Mouse (Mus musculus) midbrain, embryonic 11.5 days (tissue): Measurements from ENCODE around the gene Wdr4. TPM values are rescaled to one million over a fixed set of nuclear protein-coding genes. Genes with fewer than 3 reads are reported as not detected.

Experiments used
- ATAC-seq: fragments of 200-750 bp; cut with Nextera tagmentation; 2 replicates; pipeline ENCODE4 v1.8.0; 2017; ENCODE audit warnings: moderate TSS enrichment, moderate library complexity; ENCODE audit not compliant: low FRiP score
- DNase-seq: peaks from one replicate; pipeline ENCODE4 v3.0.0; 2015; ENCODE audit warnings: low spot score; ENCODE audit errors: missing footprints
- H3K27ac ChIP-seq: fragments of 300-500 bp; sonication (generic); 2 replicates; pipeline ENCODE4 v1.5.1; 2014; ENCODE audit warnings: low read depth, low read length
- H3K27me3 ChIP-seq: fragments of 300-500 bp; sonication (generic); 2 replicates; pipeline ENCODE4 v1.6.1; 2014; ENCODE audit warnings: mild to moderate bottlenecking, low read length, moderate library complexity, mixed read lengths; ENCODE audit not compliant: control insufficient read depth, insufficient read depth
- H3K36me3 ChIP-seq: fragments of 300-500 bp; sonication (generic); 2 replicates; pipeline ENCODE4 v1.6.1; 2014; ENCODE audit warnings: mild to moderate bottlenecking, low read length, moderate library complexity, mixed read lengths; ENCODE audit not compliant: control insufficient read depth, insufficient read depth
- H3K4me1 ChIP-seq: fragments of 300-500 bp; sonication (generic); 2 replicates; pipeline ENCODE4 v1.6.1; 2014; ENCODE audit warnings: low read length; ENCODE audit not compliant: control insufficient read depth, insufficient read depth
- H3K4me2 ChIP-seq: fragments of 300-500 bp; sonication (generic); 2 replicates; pipeline ENCODE4 v1.6.1; 2014; ENCODE audit warnings: mild to moderate bottlenecking, moderate library complexity
- H3K4me3 ChIP-seq: fragments of 300-500 bp; sonication (generic); 2 replicates; pipeline ENCODE4 v1.5.1; 2014; ENCODE audit warnings: low read depth, low read length
- H3K9ac ChIP-seq: fragments of 300-500 bp; sonication (generic); 2 replicates; pipeline ENCODE4 v1.6.1; 2014; ENCODE audit warnings: low read length
- H3K9me3 ChIP-seq: fragments of 300-500 bp; sonication (generic); 2 replicates; pipeline ENCODE4 v1.6.1; 2016; ENCODE audit warnings: low read length; ENCODE audit not compliant: control insufficient read depth
- WGBS: fragments of 180-500 bp; shearing (Covaris S2); extraction: QIAGEN DNeasy Blood & Tissue Kit; methylation state at CpG from one replicate; pipeline ENCODE4 v1.1.7; 2014; 5-methylcytosine and 5-hydroxymethylcytosine counted together
- polyA plus RNA-seq: library from polyadenylated mRNA; unstranded; fragments of >200 nt; fragmentation: Nextera tagmentation; extraction: Ambion mirVana; gene quantifications from 2 replicates; pipeline ENCODE4 v1.2.1, GENCODE M21; 2014

Wdr4 gene
- polyA plus RNA-seq, result 35.4 and 39.4 TPM in 2 replicates

DNA sequence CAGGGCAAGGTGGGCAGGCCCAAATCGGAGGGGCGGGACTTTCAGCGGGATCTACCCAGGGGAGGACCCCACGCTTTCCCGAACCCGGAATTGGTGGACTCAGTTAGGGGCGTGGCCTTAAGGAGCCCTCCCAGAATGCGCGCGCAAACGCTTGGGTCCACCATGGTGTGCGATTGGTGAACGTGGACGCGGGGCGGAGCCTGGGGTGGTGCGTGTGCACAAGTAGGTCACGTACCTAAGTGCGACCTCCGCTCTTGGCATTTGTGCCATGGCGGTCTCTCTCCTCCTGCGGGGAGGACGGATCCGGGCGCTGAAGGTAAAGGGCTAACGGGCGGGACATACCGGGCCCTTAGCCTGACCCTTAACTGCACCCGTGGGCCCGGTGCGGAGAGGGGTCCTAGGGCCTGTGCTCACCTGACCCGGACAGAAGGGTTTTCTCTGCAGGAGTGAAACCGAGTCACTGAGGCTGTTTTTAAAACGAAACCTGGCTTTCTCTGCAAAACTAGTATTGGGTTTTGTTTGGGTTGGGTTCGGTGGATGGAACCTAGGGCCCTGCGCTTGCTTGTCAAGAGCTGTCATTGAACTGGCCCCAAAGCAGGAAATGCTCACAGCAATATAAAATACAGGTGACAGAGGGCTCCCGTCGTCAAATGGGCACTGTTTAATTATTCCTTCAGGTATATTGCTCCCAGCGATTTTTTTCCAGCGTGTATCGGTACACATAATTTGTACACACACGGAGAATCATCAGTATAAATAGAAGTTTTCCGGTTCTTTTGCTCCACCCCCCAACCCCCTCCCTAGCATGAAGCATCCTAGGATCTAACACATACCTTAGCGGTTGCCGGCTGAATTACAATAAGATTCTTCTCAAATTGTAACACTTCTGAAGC, at the start of gene Wdr4, which contains the start of gene Ndufv3:
Gene Wdr4 (minus strand): TSS at position 35 of the 893 bp plus-strand sequence.
Gene Ndufv3 (plus strand): TSS at position 170 of the 893 bp plus-strand sequence.
- Histone ChIP-seq H3K36me3 (no peaks in the 10 kb centered on the region), H3K4me1 (peaks cover 9% of the 10 kb centered on the region), H3K9me3 (no peaks in the 10 kb centered on the region), H3K9ac (peak within 1 kb of the TSS; percentile 74), H3K27ac (no peak within 1 kb of the TSS), H3K27me3 (no peaks in the 10 kb centered on the region), H3K4me2 (peak within 1 kb of the TSS; percentile 87), H3K4me3 (peak within 1 kb of the TSS; percentile 75)
- peak; percentile 98 for ATAC-seq
- under 1% methylated on average over 45 of the region's 45 CpGs for WGBS
- DNase-seq, result peak; percentile 100

DNA sequence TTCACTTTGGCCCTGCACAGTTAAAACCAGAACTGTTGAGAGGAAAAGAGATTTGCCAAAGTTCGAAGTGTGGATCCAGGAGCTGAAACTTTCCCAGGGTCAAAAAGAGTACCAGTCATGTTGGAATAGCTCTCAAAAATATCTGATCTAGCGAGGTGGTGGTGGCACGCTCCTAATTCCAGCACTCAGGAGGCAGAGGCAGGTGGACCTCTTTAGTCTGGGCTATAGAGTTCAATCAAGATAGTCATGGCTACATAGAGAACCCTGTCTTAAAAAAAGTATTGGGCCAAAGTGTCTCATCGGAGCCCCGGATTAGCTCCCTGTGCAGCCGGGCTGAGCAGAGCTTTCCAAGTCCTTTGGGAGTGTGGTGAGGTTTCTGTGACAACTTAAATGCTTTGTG, 46.5 kb upstream of the Wdr4 start:
- Histone ChIP-seq H3K27me3 (no peaks in the 10 kb centered on the region), H3K4me2 (peak overlapping the region; percentile 92), H3K9me3 (no peaks in the 10 kb centered on the region), H3K36me3 (no peaks in the 10 kb centered on the region), H3K9ac (peak overlapping the region; percentile 92), H3K27ac (no peak overlapping the region), H3K4me1 (peaks cover 32% of the 10 kb centered on the region), H3K4me3 (peak overlapping the region; percentile 79)
- 64% methylated on average over 6 of the region's 6 CpGs for WGBS
- DNase-seq (peak; percentile 75), ATAC-seq (no peak)

DNA sequence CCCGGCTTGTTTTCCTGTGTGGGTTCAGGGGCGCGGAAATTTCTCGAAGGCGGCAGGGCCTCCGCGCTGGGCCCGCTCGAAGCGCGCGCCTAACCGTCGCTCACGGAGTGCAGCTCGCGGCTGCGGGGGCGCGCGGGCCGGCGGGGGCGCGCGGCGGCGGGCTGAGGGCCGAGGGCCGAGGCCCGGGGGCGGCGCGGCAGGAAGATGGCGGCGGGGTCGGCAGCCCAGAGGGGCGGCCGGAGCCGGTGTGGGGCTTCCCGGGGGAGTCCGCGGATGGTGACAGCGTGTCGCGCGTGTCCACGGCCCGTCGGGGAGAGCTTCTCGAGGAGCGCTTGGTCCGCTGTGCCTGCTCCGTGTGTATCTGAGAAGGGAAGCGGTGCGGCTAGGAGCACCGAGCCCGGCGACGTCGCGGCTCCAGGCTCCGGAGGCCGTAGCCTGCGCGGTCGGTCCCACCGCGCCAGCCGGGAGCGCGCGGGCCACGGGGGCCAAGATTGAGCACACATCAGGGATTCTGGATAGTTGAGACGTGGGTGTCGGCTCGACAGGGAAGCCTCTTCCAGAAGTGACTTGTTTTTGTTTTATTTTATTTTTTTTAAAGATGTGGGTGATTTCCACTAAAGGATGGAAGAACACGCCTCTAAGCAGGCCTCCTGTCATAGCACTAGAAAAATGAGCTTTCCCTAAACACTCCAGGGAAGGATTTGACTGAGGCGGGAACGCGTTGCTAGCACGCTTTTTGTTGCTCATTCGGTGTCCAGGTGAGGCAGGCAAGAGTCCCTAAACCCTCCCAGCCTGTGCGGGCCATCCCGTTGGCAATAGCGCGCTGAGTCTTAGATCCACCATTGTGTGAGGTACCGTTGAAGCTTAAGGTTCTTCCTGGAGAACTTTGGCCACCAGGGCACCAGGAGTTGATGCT, 45.6 kb upstream of the Wdr4 start:
- H3K4me3 ChIP-seq, result peak overlapping the region; percentile 79
- peak overlapping the region; percentile 92 for H3K9ac ChIP-seq
- DNase-seq, result peak; percentile 95
- no peaks in the 10 kb centered on the region for H3K9me3 ChIP-seq
- no peaks in the 10 kb centered on the region for H3K36me3 ChIP-seq
- H3K27ac ChIP-seq, result peak overlapping the region; percentile 91
- no peaks in the 10 kb centered on the region for H3K27me3 ChIP-seq
- under 1% methylated on average over 58 of the region's 88 CpGs for WGBS
- H3K4me2 ChIP-seq, result peak overlapping the region; percentile 92
- peak; percentile 58 for ATAC-seq
- peaks cover 32% of the 10 kb centered on the region for H3K4me1 ChIP-seq

DNA sequence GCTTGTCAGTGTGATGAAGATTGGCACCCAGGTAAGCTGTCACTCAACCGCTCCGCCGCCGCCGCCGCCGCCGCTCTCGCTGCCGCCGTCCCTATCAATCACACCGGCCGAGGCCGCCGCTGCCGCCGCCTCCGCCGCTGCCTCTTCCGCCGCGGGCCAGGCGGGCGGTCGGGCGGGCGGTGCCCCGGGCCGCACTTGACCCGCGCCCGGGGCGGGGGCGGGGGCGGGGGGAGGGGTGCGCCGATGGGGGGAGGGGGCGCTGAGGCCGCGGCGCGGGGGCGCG, 45.0 kb upstream of the Wdr4 start:
- Histone ChIP-seq H3K9me3 (no peaks in the 10 kb centered on the region), H3K4me2 (peak overlapping the region; percentile 92), H3K9ac (peak overlapping the region; percentile 92), H3K27me3 (no peaks in the 10 kb centered on the region), H3K4me3 (peak overlapping the region; percentile 79), H3K36me3 (no peaks in the 10 kb centered on the region), H3K4me1 (peaks cover 32% of the 10 kb centered on the region), H3K27ac (peak overlapping the region; percentile 91)
- ATAC-seq (no peak), DNase-seq (no peak)
- WGBS, result 2% methylated on average over 11 of the region's 44 CpGs

DNA sequence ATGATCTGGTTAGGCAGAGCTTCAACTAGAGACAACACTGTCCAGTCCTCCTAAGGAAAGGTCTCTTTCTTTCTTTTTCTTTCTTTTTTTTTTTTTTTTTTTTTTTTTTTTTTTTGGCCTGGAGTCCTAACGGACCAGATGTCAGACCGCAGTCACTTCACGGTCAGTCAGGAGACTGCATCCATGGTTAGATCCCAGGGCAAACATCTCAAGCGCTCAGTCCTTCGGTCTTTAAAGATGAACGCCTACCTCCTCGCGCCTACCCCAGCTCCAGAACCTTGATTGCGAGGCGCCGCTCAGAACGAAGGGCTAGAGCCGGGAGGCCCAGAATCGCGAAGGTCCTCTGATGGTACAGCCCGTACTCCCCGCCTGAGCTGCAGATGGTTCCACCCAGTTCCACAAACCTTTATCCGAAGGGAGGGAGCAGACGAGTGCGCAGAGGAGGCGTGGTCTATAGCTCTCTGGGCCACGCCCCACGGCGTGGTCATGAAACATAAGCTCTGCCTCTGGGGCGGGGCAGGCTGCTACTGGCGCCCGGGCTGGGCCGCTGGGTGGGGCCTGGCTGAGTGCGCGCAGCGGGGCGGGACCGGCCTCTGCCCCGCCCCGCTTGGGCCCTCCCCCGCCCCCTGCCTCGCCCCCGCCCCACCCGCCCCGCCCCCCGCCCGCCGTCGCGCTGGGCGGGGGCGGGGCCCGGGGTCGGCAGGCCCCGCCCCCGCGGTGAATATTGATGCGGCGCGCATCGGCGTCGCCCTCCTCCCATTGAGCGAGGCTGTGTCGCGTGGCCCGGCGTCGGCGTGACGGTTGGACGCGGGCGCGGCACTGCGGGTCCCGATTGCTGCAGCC, 44.5 kb upstream of the Wdr4 start, which contains the start of gene Pknox1:
Gene Pknox1 (plus strand): TSS at position 720 of the 843 bp plus-strand sequence.
- Histone ChIP-seq H3K9me3 (no peaks in the 10 kb centered on the region), H3K4me3 (peak within 1 kb of the TSS; percentile 79), H3K4me1 (peaks cover 32% of the 10 kb centered on the region), H3K27ac (peak within 1 kb of the TSS; percentile 91), H3K9ac (peak within 1 kb of the TSS; percentile 92), H3K4me2 (peak within 1 kb of the TSS; percentile 92), H3K27me3 (no peaks in the 10 kb centered on the region), H3K36me3 (no peaks in the 10 kb centered on the region)
- DNase-seq (peak; percentile 100), ATAC-seq (peak; percentile 95)
- 1% methylated on average over 46 of the region's 72 CpGs for WGBS

DNA sequence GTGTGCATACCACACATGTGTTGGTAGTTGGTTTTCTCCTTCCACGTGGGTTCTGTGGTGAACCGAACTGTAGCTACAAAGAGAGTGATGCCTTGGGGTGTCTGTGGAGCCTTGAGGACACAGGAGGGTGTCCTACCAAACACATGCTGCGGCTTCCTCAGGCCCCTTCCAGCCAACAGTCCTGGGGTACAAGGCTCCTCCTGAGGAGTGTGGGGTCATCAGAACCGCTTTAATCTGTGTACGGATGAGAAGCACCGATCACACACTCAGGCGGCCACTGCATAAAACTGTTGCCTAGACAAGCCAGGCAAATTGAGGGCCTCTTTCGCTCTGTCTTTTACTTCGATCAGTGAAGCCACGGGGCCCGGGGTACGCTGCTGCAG, 43.8 kb upstream of the Wdr4 start:
- ATAC-seq, result 0 out of 2 replicates have a peak, but pooled peaks have one; percentile 1
- Histone ChIP-seq H3K36me3 (no peaks in the 10 kb centered on the region), H3K4me2 (peak overlapping the region; percentile 47), H3K4me3 (peak overlapping the region; percentile 79), H3K9ac (peak overlapping the region; percentile 56), H3K4me1 (peaks cover 30% of the 10 kb centered on the region), H3K27ac (peak overlapping the region; percentile 60), H3K27me3 (no peaks in the 10 kb centered on the region), H3K9me3 (no peaks in the 10 kb centered on the region)
- DNase-seq, result peak; percentile 93
- 27% methylated on average over 12 of the region's 12 CpGs for WGBS

DNA sequence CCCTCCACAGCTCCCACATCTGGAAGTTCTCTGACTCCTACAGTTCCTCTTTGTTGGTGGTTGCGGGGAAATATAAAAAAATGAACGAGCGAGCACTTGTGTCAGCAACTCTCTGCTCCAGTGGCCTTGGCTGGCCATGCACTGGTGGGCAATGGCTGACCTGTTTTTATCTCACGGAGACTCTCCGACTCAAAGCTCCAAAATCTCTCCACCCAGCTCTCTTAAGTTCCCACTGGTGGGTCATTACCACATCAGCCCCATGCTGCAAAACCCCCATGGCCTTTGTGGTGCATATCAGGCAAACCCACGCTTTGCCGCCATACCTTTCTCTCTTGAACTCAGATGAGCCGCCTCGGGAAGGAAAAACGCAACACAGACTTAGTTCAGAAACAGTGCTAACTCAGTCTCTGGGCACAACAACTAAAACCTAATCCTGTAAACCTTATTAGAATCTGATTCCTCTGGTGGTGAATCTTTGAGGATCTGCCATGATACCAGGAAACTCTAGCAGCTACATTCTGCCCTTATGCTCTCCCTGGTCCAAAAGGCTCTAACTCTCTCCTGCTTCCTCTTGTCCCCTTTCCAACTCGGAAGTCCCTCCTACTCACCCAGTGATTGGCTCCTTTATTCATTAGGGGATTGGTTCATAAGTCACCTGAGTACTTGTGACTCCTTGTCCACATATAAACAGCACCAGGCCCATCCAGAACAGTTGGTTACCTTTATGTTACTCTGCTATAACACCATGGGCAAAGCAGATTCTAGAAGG, 39.4 kb upstream of the Wdr4 start:
- 92% methylated on average over 11 of the region's 11 CpGs for WGBS

More for the DNA sequence above, 39.4 kb upstream of the Wdr4 start:
- H3K4me2 ChIP-seq, result no peak overlapping the region
- H3K4me1 ChIP-seq, result peaks cover 5% of the 10 kb centered on the region
- DNase-seq (no peak), ATAC-seq (no peak)
- H3K9ac ChIP-seq, result no peak overlapping the region
- H3K27ac ChIP-seq, result no peak overlapping the region
- no peak overlapping the region for H3K4me3 ChIP-seq
- H3K36me3 ChIP-seq, result no peaks in the 10 kb centered on the region
- no peaks in the 10 kb centered on the region for H3K9me3 ChIP-seq
- H3K27me3 ChIP-seq, result no peaks in the 10 kb centered on the region
